Mouse (Mus musculus): ENCODE results near the gene Edc4.

Gene Edc4

GRCm38 (mm10) chr8:105937496-105938305, 57.0 kb downstream of the Edc4 start:
- intact Hi-C loops (cut with DNase I), result no loop called here

DNA sequence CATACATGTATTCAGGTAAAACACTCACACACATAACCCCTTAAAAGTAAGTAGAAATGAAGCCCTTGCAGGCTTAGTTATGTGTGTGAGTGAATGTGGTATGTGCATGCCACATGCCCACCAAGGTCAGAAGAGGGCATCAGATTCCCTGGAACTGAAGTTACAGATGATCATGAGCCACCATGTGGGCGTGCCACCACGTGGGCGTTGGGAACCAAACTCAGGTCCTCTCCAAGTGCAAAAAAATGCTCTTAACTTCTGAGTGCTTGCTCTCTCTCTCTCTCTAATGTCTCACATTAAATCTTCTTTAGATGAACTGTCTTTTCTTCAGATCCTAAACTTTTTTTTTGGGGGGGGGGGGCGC, 57.6 kb downstream of the Edc4 start, which contains the start of gene Psmb10:
Gene Psmb10 (minus strand): TSS at position 139 of the 364 bp plus-strand sequence.
- intact Hi-C loops (cut with DNase I), result no loop called here

DNA sequence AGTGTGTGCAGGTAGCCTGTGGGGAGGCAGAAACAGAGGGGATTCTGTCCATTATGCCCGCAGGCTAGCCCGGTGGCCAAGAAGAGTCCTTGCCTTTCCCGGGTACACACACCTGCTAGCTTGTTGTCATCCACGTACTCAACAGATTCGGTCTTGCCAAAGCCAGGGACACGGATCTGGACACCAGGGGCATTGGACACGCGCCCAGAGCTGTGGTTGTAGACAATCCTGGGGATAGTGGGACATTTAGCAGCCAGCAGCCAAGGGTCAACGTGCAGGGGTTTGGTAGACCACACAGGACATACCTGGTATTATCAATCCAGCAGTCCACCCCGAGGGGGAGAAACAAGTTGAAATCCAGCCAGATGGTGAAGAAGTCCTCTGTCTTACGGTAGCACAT, 61.3 kb downstream of the Edc4 start:
- intact Hi-C loops (cut with DNase I), result no loop called here

DNA sequence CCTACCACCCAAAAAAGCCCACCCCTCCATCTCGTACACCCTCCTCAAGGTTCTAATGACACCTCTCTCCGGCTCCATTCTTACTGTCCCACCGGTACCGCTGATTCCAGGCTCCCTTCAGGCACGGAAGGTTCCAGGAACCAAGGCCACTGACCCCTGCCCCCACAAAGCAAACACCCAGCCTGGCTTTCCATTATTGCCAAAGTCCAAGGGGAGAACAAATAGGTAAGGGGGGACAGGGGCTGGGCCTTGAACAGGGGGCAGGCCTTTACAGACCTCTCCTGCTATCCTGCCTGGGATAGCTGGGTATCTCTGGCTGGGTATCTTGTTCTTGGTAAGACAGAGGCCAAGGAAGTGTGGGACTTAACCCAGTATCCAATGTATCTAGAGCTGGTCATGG, 61.9 kb downstream of the Edc4 start:
- intact Hi-C loops (cut with DNase I), result no loop called here

DNA sequence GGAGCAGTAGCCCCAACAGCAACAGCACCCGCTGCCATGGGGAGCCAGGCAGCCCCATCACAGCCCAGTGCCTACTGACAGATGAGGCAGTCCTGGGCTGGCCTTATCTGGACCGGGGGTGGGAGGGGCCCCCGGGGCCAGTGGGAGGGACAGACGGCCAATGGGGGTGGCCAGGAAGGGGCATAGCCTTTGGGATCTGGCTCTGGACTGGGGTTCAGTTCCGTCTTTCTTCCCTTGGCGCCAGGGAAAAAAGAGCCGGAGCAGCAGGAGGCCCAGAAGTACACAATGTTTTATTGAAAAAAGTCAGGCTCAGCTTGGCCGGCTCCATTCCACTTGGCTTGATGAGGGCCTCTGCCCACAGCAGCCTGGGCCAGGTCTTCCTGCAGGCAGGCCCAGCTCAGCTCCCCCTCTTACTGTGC, 62.6 kb downstream of the Edc4 start, which contains the start of gene Lcat:
Gene Lcat (minus strand): TSS at position 62 of the 419 bp plus-strand sequence.
- intact Hi-C loops (cut with DNase I), result no loop called here
